Mouse (Mus musculus) liver, embryonic 16.5 days (tissue): ENCODE data around the gene Ndufb4. TPM values are rescaled to one million over a fixed set of nuclear protein-coding genes. Genes with fewer than 3 reads are reported as not detected.

Experiments
- ATAC-seq: fragments of 200-750 bp; cut with Nextera tagmentation; 2 replicates; pipeline ENCODE4 v1.8.0; 2017; ENCODE audit warnings: low read depth, mild to moderate bottlenecking, moderate number of reproducible peaks, moderate library complexity
- H3K27ac ChIP-seq: fragments of 300-500 bp; sonication (generic); 2 replicates; pipeline ENCODE4 v1.5.1; 2014; ENCODE audit warnings: mild to moderate bottlenecking, low read length
- H3K27me3 ChIP-seq: fragments of 300-500 bp; sonication (generic); 2 replicates; pipeline ENCODE4 v1.6.1; 2014; ENCODE audit warnings: low read depth, low read length, mixed read lengths; ENCODE audit not compliant: control insufficient read depth, insufficient read depth
- H3K36me3 ChIP-seq: fragments of 300-500 bp; sonication (generic); 2 replicates; pipeline ENCODE4 v1.6.1; 2014; ENCODE audit warnings: mild to moderate bottlenecking; ENCODE audit not compliant: control insufficient read depth, insufficient read depth
- H3K4me1 ChIP-seq: fragments of 300-500 bp; sonication (generic); 2 replicates; pipeline ENCODE4 v1.6.1; 2014; ENCODE audit warnings: low read depth, low read length, mixed read lengths; ENCODE audit not compliant: control insufficient read depth
- H3K4me2 ChIP-seq: fragments of 300-500 bp; sonication (generic); 2 replicates; pipeline ENCODE4 v1.6.1; 2014; ENCODE audit warnings: low read depth, low read length, mixed read lengths
- H3K4me3 ChIP-seq: fragments of 300-500 bp; sonication (generic); 2 replicates; pipeline ENCODE4 v1.5.1; 2014; ENCODE audit warnings: low read depth, mild to moderate bottlenecking, low read length
- H3K9ac ChIP-seq: fragments of 300-500 bp; sonication (generic); 2 replicates; pipeline ENCODE4 v1.6.1; 2014; ENCODE audit warnings: low read depth, low read length
- H3K9me3 ChIP-seq: fragments of 300-500 bp; sonication (generic); replicated peaks from 2 replicates; pipeline ENCODE4 v1.6.1; 2016; ENCODE audit warnings: low read length; ENCODE audit not compliant: control insufficient read depth
- WGBS: fragments of 180-500 bp; shearing (Covaris S2); extraction: QIAGEN DNeasy Blood & Tissue Kit; methylation state at CpG from one replicate; pipeline ENCODE4 v1.1.7; 2014; ENCODE audit not compliant: insufficient replicate concordance; 5-methylcytosine and 5-hydroxymethylcytosine counted together
- polyA plus RNA-seq: library from polyadenylated mRNA; unstranded; fragments of >200 nt; fragmentation: Nextera tagmentation; extraction: Ambion mirVana; gene quantifications from 2 replicates; pipeline ENCODE4 v1.2.1, GENCODE M21; 2015

The Ndufb4 gene
- polyA plus RNA-seq, 1 experiment from 2014 or later, result 27.8 TPM

- Histone ChIP-seq H3K4me2 (no peak overlapping the region), H3K27ac (no peak overlapping the region), H3K9ac (no peak overlapping the region), H3K4me3 (no peak overlapping the region), H3K27me3 (no peaks in the 10 kb centered on the region), H3K9me3 (no peaks in the 10 kb centered on the region), H3K4me1 (no peaks in the 10 kb centered on the region), H3K36me3 (no peaks in the 10 kb centered on the region)
- WGBS, result 68% methylated on average over 7 of the region's 7 CpGs
- no peak for ATAC-seq
Observed at GRCm38 (mm10) chr16:37629011-37629410, 25.2 kb downstream of the Ndufb4 start.

- H3K9ac ChIP-seq, result no peak overlapping the region
- no peaks in the 10 kb centered on the region for H3K4me1 ChIP-seq
- H3K36me3 ChIP-seq, result no peaks in the 10 kb centered on the region
- no peak for ATAC-seq
- H3K4me2 ChIP-seq, result no peak overlapping the region
- 59% methylated on average over 9 of the region's 9 CpGs for WGBS
- no peaks in the 10 kb centered on the region for H3K9me3 ChIP-seq
- H3K27ac ChIP-seq, result no peak overlapping the region
- H3K27me3 ChIP-seq, result no peaks in the 10 kb centered on the region
- H3K4me3 ChIP-seq, result no peak overlapping the region
Observed at GRCm38 (mm10) chr16:37628336-37628735, 25.9 kb downstream of the Ndufb4 start.

- Histone ChIP-seq H3K4me3 (no peak overlapping the region), H3K9me3 (no peaks in the 10 kb centered on the region), H3K9ac (no peak overlapping the region), H3K27me3 (no peaks in the 10 kb centered on the region), H3K4me2 (no peak overlapping the region), H3K4me1 (no peaks in the 10 kb centered on the region), H3K36me3 (no peaks in the 10 kb centered on the region), H3K27ac (no peak overlapping the region)
- no peak for ATAC-seq
- 55% methylated on average over 4 of the region's 4 CpGs for WGBS
Observed at GRCm38 (mm10) chr16:37626388-37626949, 27.8 kb downstream of the Ndufb4 start.

- Histone ChIP-seq H3K27ac (no peak overlapping the region), H3K4me1 (no peaks in the 10 kb centered on the region), H3K9ac (no peak overlapping the region), H3K27me3 (no peaks in the 10 kb centered on the region), H3K9me3 (no peaks in the 10 kb centered on the region), H3K4me2 (no peak overlapping the region), H3K4me3 (no peak overlapping the region), H3K36me3 (no peaks in the 10 kb centered on the region)
- 58% methylated on average over 5 of the region's 5 CpGs for WGBS
- no peak for ATAC-seq
Observed at GRCm38 (mm10) chr16:37622919-37623318, 31.3 kb downstream of the Ndufb4 start.

- Histone ChIP-seq H3K4me2 (no peak overlapping the region), H3K9me3 (no peaks in the 10 kb centered on the region), H3K27me3 (no peaks in the 10 kb centered on the region), H3K4me3 (no peak overlapping the region), H3K9ac (no peak overlapping the region), H3K27ac (no peak overlapping the region), H3K36me3 (no peaks in the 10 kb centered on the region), H3K4me1 (no peaks in the 10 kb centered on the region)
- ATAC-seq, result no peak
- WGBS, result 37% methylated on average over 3 of the region's 3 CpGs
Observed at GRCm38 (mm10) chr16:37622403-37622802, 31.9 kb downstream of the Ndufb4 start.

- WGBS, result 51% methylated on average over 3 of the region's 3 CpGs
- Histone ChIP-seq H3K36me3 (no peaks in the 10 kb centered on the region), H3K9me3 (no peaks in the 10 kb centered on the region), H3K9ac (no peak overlapping the region), H3K4me1 (no peaks in the 10 kb centered on the region), H3K4me2 (no peak overlapping the region), H3K27ac (no peak overlapping the region), H3K27me3 (no peaks in the 10 kb centered on the region), H3K4me3 (no peak overlapping the region)
- ATAC-seq, result no peak
Observed at GRCm38 (mm10) chr16:37617695-37618094, 36.6 kb downstream of the Ndufb4 start.

- no peak for ATAC-seq
- no peak overlapping the region for H3K4me3 ChIP-seq
- 53% methylated on average over 8 of the region's 8 CpGs for WGBS
Observed at GRCm38 (mm10) chr16:37616104-37616503, 38.1 kb downstream of the Ndufb4 start.

GRCm38 (mm10) chr16:37615429-37615828 is 38.8 kb downstream of the Ndufb4 start:
- Histone ChIP-seq H3K9ac (no peak overlapping the region), H3K9me3 (no peaks in the 10 kb centered on the region), H3K4me1 (no peaks in the 10 kb centered on the region), H3K4me2 (no peak overlapping the region), H3K4me3 (no peak overlapping the region), H3K27me3 (no peaks in the 10 kb centered on the region), H3K36me3 (no peaks in the 10 kb centered on the region), H3K27ac (no peak overlapping the region)
- 62% methylated on average over 8 of the region's 8 CpGs for WGBS
- ATAC-seq, result no peak

More at GRCm38 (mm10) chr16:37616104-37616503, 38.1 kb downstream of the Ndufb4 start:
- Histone ChIP-seq H3K36me3 (no peaks in the 10 kb centered on the region), H3K9ac (no peak overlapping the region), H3K9me3 (no peaks in the 10 kb centered on the region), H3K27me3 (no peaks in the 10 kb centered on the region), H3K4me2 (no peak overlapping the region), H3K4me1 (no peaks in the 10 kb centered on the region), H3K27ac (no peak overlapping the region)

GRCm38 (mm10) chr16:37614540-37614939 is 39.7 kb downstream of the Ndufb4 start:
- Histone ChIP-seq H3K9ac (no peak overlapping the region), H3K4me3 (no peak overlapping the region), H3K27me3 (no peaks in the 10 kb centered on the region), H3K36me3 (no peaks in the 10 kb centered on the region), H3K4me1 (no peaks in the 10 kb centered on the region), H3K4me2 (no peak overlapping the region), H3K9me3 (no peaks in the 10 kb centered on the region), H3K27ac (no peak overlapping the region)
- WGBS, result 72% methylated on average over 9 of the region's 9 CpGs
- ATAC-seq, result no peak
